Mouse (Mus musculus) bone marrow macrophage, adult 2 months (primary cell): Measurements from ENCODE around the gene Mtap.

ENCODE experiments used
- CTCF ChIP-seq: IDR thresholded peaks from 2 replicates; pipeline ENCODE4 v1.5.1; 2012; ENCODE audit warnings: low read depth, mild to moderate bottlenecking, low read length, moderate library complexity
- POLR2A ChIP-seq: IDR thresholded peaks from 2 replicates; pipeline ENCODE4 v1.6.1; 2012; ENCODE audit warnings: mild to moderate bottlenecking, low read depth, low read length, borderline replicate concordance

- TF ChIP-seq CTCF (no peak), POLR2A (no peak)
These were observed 43.2 kb downstream of the Mtap start for GRCm38 (mm10) chr4:89180121-89180520.
